Mouse (Mus musculus) heart, adult 10 weeks (tissue): ENCODE data around the gene Olfr811. TPM values are rescaled to one million over a fixed set of nuclear protein-coding genes. Genes with fewer than 3 reads are reported as not detected.

ENCODE experiments used
- polyA plus RNA-seq: library from polyadenylated mRNA; stranded (reverse); fragments of 350-450 nt; fragmentation: Illumina TruSeq; extraction: RNeasy Lipid Tissue Mini Kit (QIAGEN cat#74804); gene quantifications from one replicate; pipeline ENCODE4 v1.2.3, GENCODE M21; 2014; ENCODE audit warnings: low read depth, low replicate concordance

The Olfr811 gene
- polyA plus RNA-seq, result not detected

DNA sequence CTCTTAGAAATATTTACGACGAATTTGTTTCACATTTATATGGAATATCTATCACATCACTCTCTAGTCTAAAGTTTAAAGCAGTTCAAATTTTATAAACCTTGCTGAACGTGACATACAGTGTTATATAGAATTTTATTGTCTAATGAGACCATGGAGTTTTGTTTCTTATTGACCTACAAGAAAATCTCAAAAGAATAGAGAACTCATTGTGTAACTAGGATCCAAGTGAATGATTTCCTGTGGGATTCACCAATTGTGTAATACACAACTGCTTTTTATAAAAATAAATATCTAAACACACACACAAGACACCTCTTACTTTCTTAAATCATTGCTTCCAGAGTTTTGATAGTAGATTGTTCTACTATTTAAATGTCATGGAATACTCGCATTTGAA is at the start of gene Olfr811:
TSS of gene Olfr811 (minus strand) at position 101 of the 400 bp plus-strand sequence.

DNA sequence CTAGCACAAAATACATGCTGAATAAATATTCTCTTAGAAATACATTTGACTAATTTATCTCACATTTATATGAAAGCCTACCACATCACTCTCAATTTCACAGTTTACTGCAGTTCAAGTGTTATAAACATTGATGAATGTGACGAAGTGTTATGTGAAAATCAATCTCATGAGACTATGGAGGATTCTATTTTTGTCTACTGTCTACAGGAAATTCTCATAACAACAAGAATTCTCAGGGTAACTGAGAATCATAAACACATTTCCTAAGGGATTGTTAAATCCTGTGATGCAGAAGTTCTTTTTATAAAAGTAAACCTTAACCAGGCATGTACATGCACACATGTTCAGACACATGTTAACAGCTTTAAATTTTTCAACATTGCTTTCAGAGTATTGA is 41.8 kb upstream of the Olfr811 start, which contains the start of gene Olfr812:
TSS of gene Olfr812 (minus strand) at position 101 of the 400 bp plus-strand sequence.

DNA sequence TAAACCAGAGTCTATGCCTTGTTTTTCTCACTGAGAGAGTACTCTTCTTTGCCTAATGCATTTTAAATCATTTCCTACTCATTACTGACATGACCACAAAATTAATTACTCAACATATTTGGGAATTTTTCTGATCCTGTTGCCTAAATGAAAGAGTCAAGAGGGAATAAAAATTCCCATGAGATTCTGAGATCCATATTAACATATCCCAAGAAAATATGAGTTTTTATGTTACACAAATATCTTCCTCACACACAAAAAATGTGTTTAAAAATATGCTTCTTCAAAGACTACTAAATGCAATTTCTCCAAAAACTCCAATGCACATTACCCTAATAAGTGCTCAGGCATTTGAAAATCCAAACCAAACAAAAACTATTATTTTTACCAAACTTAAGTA is 9.4 kb downstream of the Olfr811 start, which contains the start of gene Olfr810:
TSS of gene Olfr810 (minus strand) at position 101 of the 400 bp plus-strand sequence.

DNA sequence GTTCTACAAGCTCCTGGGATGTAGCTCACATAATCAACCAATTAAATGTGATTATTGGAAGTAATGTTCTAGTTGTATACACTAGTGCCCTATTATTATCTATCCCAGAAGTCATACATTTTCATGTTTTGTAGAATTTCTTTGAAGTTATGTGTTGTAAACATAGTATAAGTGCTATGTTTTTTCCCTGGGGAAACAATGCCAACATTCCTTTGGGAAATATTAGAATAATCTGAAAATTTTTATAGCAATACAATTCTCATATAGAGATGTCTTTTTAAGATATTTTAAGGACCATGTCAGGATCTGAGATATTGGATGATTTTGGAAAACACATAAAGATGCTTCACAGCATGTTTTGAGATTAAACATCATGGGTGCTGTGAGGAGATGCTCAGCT is 29.9 kb downstream of the Olfr811 start, which contains the start of gene Olfr809:
TSS of gene Olfr809 (plus strand) at position 301 of the 400 bp plus-strand sequence.

DNA sequence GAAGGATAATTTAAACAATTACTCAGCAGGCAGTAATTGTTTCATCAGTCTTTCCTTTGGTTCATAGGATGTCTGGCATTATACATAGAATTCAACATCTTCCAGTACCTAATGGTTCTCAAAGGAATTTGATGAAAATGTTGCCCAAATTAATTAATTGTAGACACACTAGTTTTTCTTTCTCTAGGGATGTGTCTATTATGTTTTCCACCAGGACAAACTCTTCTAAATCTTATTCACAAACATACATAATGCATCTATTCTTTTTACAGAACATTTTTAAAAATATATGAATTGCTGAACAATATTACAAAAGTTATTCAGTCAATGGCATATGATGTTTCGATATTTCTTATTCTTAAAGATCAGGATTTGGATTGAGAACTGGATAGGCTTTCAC is 39.0 kb downstream of the Olfr811 start, which contains the start of gene Olfr808:
TSS of gene Olfr808 (plus strand) at position 301 of the 400 bp plus-strand sequence.

DNA sequence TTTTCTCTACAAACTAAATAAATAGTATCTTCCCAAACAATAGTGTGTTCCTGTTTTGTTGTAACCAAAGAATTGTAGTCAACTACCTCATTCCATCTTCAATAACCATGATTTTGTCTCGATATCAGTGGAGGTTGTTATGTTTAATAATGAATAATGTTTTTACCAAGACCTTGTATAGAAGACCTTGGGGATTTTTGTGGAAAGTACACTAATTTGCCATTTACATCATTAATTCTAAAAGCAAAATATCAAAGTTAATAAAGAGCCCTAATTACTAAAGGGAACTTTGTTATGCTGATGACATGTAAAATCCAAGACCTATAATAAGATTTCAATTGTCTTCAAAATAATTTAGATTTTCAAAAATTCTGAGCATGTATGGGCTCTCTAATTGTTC is 46.5 kb downstream of the Olfr811 start, which contains the start of gene Olfr807:
TSS of gene Olfr807 (minus strand) at position 101 of the 400 bp plus-strand sequence.

Other genes starting within 250 kb of the Olfr811 start
- not detected for gene Olfr794, start 236.7 kb downstream of the Olfr811 start, polyA plus RNA-seq
- gene Olfr796, start 191.8 kb downstream of the Olfr811 start, polyA plus RNA-seq, result not detected
- gene Olfr798, start 176.5 kb downstream of the Olfr811 start, polyA plus RNA-seq, result not detected
- not detected for gene Olfr799, start 166.9 kb downstream of the Olfr811 start, polyA plus RNA-seq
- gene Olfr800, start 146.7 kb downstream of the Olfr811 start, polyA plus RNA-seq, result not detected
- gene Olfr801, start 130.5 kb downstream of the Olfr811 start, polyA plus RNA-seq, result not detected
- not detected for gene Olfr802, start 116.2 kb downstream of the Olfr811 start, polyA plus RNA-seq
- not detected for gene Olfr803, start 110.1 kb downstream of the Olfr811 start, polyA plus RNA-seq
- gene Olfr804, start 101.2 kb downstream of the Olfr811 start, polyA plus RNA-seq, result not detected
- gene Olfr805, start 75.0 kb downstream of the Olfr811 start, polyA plus RNA-seq, result not detected
- gene Olfr806, start 62.5 kb downstream of the Olfr811 start, polyA plus RNA-seq, result not detected
- not detected for gene Olfr807, start 46.6 kb downstream of the Olfr811 start, polyA plus RNA-seq
- not detected for gene Olfr808, start 38.9 kb downstream of the Olfr811 start, polyA plus RNA-seq
- not detected for gene Olfr809, start 29.8 kb downstream of the Olfr811 start, polyA plus RNA-seq
- not detected for gene Olfr810, start 9.5 kb downstream of the Olfr811 start, polyA plus RNA-seq
- gene Olfr812, start 41.7 kb upstream of the Olfr811 start, polyA plus RNA-seq, result not detected
- gene Olfr813, start 51.0 kb upstream of the Olfr811 start, polyA plus RNA-seq, result not detected
- not detected for gene Olfr814, start 75.5 kb upstream of the Olfr811 start, polyA plus RNA-seq
- gene Olfr815, start 101.5 kb upstream of the Olfr811 start, polyA plus RNA-seq, result not detected
- not detected for gene Olfr816, start 111.2 kb upstream of the Olfr811 start, polyA plus RNA-seq
- gene Olfr818, start 144.7 kb upstream of the Olfr811 start, polyA plus RNA-seq, result not detected
- not detected for gene Olfr819, start 162.9 kb upstream of the Olfr811 start, polyA plus RNA-seq
- gene Olfr247, start 171.7 kb upstream of the Olfr811 start, polyA plus RNA-seq, result not detected
- not detected for gene Gm10310, start 180.7 kb upstream of the Olfr811 start, polyA plus RNA-seq
- gene Olfr820, start 208.2 kb upstream of the Olfr811 start, polyA plus RNA-seq, result not detected
- gene Olfr821, start 226.0 kb upstream of the Olfr811 start, polyA plus RNA-seq, result not detected